Mouse (Mus musculus) forebrain, embryonic 13.5 days (tissue): Measurements from ENCODE around the gene Col5a2. TPM values are rescaled to one million over a fixed set of nuclear protein-coding genes. Genes with fewer than 3 reads are reported as not detected.
"Not testable (repeated sequence)": the region's sequence is repeated elsewhere in the genome, so short reads cannot be mapped to it uniquely, and the experiment has no call there.

ENCODE experiments used
- ATAC-seq: fragments of 200-750 bp; cut with Nextera tagmentation; 2 replicates; pipeline ENCODE4 v1.8.0; 2017
- H3K27ac ChIP-seq: fragments of 300-500 bp; sonication (generic); 2 replicates; pipeline ENCODE4 v1.5.1; 2015; ENCODE audit warnings: inconsistent platforms, mild to moderate bottlenecking, moderate library complexity
- H3K27me3 ChIP-seq: fragments of 300-500 bp; sonication (generic); 2 replicates; pipeline ENCODE4 v1.6.1; 2015; ENCODE audit warnings: mild to moderate bottlenecking, inconsistent platforms
- H3K36me3 ChIP-seq: fragments of 300-500 bp; sonication (generic); 2 replicates; pipeline ENCODE4 v1.6.1; 2015; ENCODE audit warnings: mild to moderate bottlenecking, inconsistent platforms; ENCODE audit not compliant: poor library complexity, severe bottlenecking
- H3K4me1 ChIP-seq: fragments of 300-500 bp; sonication (generic); 2 replicates; pipeline ENCODE4 v1.6.1; 2015; ENCODE audit warnings: inconsistent platforms
- H3K4me2 ChIP-seq: fragments of 300-500 bp; sonication (generic); 2 replicates; pipeline ENCODE4 v1.6.1; 2015; ENCODE audit warnings: inconsistent platforms, mild to moderate bottlenecking, moderate library complexity
- H3K4me3 ChIP-seq: fragments of 300-500 bp; sonication (generic); 2 replicates; pipeline ENCODE4 v1.5.1; 2015; ENCODE audit warnings: mild to moderate bottlenecking, inconsistent platforms
- H3K9ac ChIP-seq: fragments of 300-500 bp; sonication (generic); 2 replicates; pipeline ENCODE4 v1.6.1; 2015; ENCODE audit warnings: mild to moderate bottlenecking, inconsistent platforms
- H3K9me3 ChIP-seq: fragments of 300-500 bp; sonication (generic); replicated peaks from 2 replicates; pipeline ENCODE4 v1.6.1; 2016; ENCODE audit warnings: inconsistent platforms
- WGBS: fragments of 180-500 bp; shearing (Covaris S2); methylation state at CpG from one replicate; pipeline ENCODE4 v1.1.7; 2015; 5-methylcytosine and 5-hydroxymethylcytosine counted together
- polyA plus RNA-seq: library from polyadenylated mRNA; unstranded; fragments of >200 nt; fragmentation: Nextera tagmentation; extraction: Ambion mirVana; gene quantifications from 2 replicates; pipeline ENCODE4 v1.2.1, GENCODE M21; 2015

Col5a2 gene
- polyA plus RNA-seq, 1 experiment from 2014 or later = 11.8 TPM

DNA sequence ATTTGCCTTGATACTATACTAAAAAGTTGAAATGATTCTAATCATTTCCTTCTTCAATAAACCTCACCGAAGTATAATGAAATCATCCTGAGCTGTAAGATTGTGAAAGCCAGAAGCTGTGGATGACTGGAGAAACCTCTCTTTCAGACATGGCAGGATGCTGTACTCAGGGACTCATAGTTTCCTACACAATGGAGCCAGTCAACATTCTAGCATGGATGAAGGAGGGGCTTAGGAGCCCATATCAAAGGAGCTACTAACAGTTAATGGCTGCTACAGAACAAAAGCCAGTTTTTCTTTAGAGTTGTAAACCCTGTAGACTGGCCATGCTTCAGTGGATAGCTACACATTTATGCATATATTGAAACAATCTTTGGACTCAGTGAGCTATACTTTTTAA lies 12.6 kb downstream of the Col5a2 start:
- no peak for ATAC-seq
- Histone ChIP-seq H3K36me3 (no peaks in the 10 kb centered on the region), H3K4me1 (peaks cover 3% of the 10 kb centered on the region; the same call in 1 of the 2 replicates), H3K4me2 (no peak overlapping the region), H3K27ac (no peak overlapping the region), H3K4me3 (no peak overlapping the region), H3K27me3 (no peaks in the 10 kb centered on the region), H3K9ac (no peak overlapping the region), H3K9me3 (no peaks in the 10 kb centered on the region)
- 72% methylated on average over 1 of the region's 1 CpGs for WGBS

DNA sequence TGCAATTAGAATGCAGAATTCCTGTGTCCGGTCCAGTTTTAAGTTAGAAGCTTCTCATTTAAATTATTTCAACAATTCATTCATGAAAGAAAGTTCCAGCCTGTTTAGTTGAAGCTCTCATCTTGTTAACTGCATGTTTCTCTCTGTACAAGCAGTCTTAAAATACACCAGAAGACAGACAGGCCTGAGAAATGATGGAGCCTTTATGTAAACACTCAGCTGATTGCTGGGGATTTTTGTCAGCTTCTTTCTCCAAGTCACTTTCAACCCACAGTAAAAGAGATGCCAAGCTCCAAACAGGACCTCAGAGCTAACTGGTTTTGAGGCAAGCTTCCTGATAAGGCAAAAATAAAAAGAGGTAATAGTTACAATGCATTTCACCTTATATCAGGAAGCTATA lies 14.8 kb downstream of the Col5a2 start:
- WGBS = 90% methylated on average over 1 of the region's 1 CpGs
- Histone ChIP-seq H3K27me3 (no peaks in the 10 kb centered on the region), H3K4me3 (no peak overlapping the region), H3K27ac (no peak overlapping the region), H3K4me2 (no peak overlapping the region), H3K36me3 (no peaks in the 10 kb centered on the region), H3K9ac (no peak overlapping the region), H3K4me1 (peaks cover 3% of the 10 kb centered on the region; the same call in 1 of the 2 replicates), H3K9me3 (no peaks in the 10 kb centered on the region)
- no peak for ATAC-seq

DNA sequence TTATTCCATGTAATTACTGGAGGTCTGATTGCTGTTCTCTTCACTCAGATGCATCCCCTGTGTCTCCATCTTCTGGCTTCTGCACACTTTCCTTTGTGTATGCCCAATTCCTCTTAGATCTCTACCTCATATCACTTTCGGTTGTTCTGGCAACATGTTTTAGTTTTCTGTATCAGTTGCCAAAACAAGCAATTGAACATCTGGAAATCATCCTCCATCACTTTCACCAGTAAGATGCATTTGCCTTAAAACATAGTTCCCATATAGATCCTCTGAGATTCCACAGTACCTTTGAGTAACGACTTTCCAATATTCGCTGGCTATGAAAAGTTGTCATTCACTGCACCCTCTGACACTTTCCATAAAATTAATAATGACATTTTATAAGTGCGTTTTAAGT lies 20.1 kb downstream of the Col5a2 start:
- Histone ChIP-seq H3K4me3 (no peak overlapping the region), H3K4me2 (no peak overlapping the region), H3K36me3 (no peaks in the 10 kb centered on the region), H3K27ac (no peak overlapping the region), H3K9me3 (no peaks in the 10 kb centered on the region), H3K9ac (no peak overlapping the region), H3K4me1 (no peaks in the 10 kb centered on the region), H3K27me3 (no peaks in the 10 kb centered on the region)
- 89% methylated on average over 4 of the region's 4 CpGs for WGBS
- ATAC-seq = no peak

DNA sequence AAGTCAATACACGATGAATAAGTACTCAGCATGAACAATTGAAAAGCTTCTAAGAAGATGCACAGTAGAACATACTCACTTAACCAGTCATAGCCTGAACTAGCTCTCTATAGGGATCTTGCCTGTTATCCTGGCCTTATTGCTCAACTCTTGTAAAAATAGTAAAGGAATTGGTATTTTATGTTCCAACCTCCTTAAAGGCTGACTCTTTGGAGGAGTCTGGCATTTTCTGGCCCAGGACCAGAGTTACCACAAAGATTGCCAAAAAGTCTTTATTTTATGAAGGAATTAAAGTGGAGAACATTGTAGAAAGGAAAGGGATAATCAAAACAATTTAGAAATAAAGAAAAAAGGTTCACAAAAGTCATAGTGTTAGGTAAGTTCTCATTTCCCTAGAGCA lies 21.2 kb downstream of the Col5a2 start:
- H3K9me3 ChIP-seq = no peaks in the 10 kb centered on the region
- H3K27me3 ChIP-seq = no peaks in the 10 kb centered on the region
- no peaks in the 10 kb centered on the region for H3K36me3 ChIP-seq
- no peak for ATAC-seq
- no peak overlapping the region for H3K4me2 ChIP-seq
- no peak overlapping the region for H3K27ac ChIP-seq
- H3K9ac ChIP-seq = no peak overlapping the region
- H3K4me3 ChIP-seq = no peak overlapping the region
- no peaks in the 10 kb centered on the region for H3K4me1 ChIP-seq
- 88% methylated on average over 1 of the region's 1 CpGs for WGBS

DNA sequence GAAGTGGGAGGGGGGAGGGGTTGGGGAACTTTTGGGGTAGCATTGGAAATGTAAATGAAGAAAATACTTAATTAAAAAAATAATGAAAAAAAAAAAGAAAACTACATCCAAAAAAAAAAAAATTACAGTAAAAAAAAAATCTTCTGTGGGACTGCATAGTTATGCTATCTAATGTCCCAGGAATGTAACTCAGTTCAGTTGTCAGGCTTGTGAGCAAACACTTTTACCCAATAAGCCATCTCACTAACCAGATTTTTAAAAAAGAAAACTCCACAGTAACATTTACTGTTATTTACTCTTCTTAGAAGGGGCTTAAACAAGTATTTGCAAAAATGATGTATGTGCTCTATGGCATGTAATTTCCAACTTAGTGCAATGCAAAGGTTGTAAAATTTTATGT lies 24.0 kb downstream of the Col5a2 start:
- H3K4me2 ChIP-seq = no peak overlapping the region
- H3K4me3 ChIP-seq = no peak overlapping the region
- ATAC-seq = no peak
- H3K36me3 ChIP-seq = no peaks in the 10 kb centered on the region
- no peaks in the 10 kb centered on the region for H3K9me3 ChIP-seq
- H3K9ac ChIP-seq = no peak overlapping the region
- H3K27me3 ChIP-seq = no peaks in the 10 kb centered on the region
- no peak overlapping the region for H3K27ac ChIP-seq
- no peaks in the 10 kb centered on the region for H3K4me1 ChIP-seq

DNA sequence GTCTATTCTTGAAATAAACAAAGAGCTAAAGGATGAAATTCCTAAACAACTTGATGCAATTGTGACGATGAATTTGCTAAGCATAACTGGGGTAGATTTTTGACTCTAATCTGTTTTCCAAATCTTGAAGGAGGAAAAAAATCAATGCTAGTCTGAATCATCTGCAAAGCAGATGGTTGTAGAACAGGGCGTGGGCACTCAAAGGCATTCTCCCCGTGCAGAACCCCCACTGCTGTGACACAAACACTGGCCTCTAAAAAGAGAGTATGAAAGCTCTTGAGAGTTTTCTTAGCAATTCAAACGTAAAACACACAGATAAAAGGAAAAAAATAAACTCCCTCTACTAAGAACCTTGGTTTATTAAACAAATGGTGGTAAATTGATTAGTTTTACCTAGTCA lies 30.3 kb downstream of the Col5a2 start:
- H3K4me1 ChIP-seq = no peaks in the 10 kb centered on the region
- H3K27ac ChIP-seq = no peak overlapping the region
- no peak overlapping the region for H3K4me2 ChIP-seq
- H3K36me3 ChIP-seq = no peaks in the 10 kb centered on the region
- no peak for ATAC-seq
- H3K27me3 ChIP-seq = no peaks in the 10 kb centered on the region
- H3K9ac ChIP-seq = no peak overlapping the region
- H3K4me3 ChIP-seq = no peak overlapping the region
- 50% methylated on average over 4 of the region's 4 CpGs for WGBS
- H3K9me3 ChIP-seq = no peaks in the 10 kb centered on the region

DNA sequence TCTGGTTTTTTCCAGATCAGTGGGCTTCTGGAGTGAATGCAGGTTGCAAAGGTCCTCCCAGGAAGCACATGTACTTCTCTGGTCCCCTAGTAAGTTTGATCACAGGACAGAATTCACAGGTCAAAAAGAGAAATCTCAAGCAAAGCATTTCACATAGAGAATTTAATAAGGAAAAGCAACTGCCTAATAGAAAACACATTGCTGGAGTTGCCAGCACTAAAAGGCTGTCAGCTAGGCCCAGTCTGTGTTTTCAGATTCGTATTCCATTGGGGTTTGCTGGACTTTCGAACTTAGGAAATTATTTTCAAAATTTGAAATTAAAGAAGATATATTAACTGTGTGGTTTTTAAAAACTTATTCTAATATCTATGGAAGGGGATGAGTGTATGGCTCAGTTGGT lies 42.3 kb downstream of the Col5a2 start:
- no peaks in the 10 kb centered on the region for H3K27me3 ChIP-seq
- no peak for ATAC-seq
- H3K27ac ChIP-seq = no peak overlapping the region
- 92% methylated on average over 2 of the region's 2 CpGs for WGBS
- no peaks in the 10 kb centered on the region for H3K36me3 ChIP-seq
- no peaks in the 10 kb centered on the region for H3K4me1 ChIP-seq
- H3K9me3 ChIP-seq = no peaks in the 10 kb centered on the region
- no peak overlapping the region for H3K9ac ChIP-seq
- no peak overlapping the region for H3K4me2 ChIP-seq
- H3K4me3 ChIP-seq = no peak overlapping the region

DNA sequence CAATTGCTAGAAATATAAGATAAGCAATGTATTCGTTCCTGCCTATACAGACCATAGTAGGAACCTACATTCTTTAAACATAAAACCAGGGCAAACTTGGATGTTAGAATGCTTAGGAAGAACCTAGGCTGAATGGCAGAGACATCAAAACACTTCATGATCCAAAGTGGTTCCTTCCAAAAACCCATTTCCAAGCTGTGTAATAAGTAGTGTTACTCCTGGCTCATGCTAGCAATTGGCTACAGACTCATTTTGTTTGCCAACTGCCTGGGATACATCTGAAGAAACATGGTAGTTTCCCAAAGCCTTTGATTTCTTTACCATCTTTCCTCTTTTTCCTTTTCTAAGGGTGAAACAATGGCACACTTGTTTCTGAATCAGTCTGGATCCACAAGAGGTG lies 47.3 kb downstream of the Col5a2 start:
- Histone ChIP-seq H3K4me1 (no peaks in the 10 kb centered on the region), H3K4me3 (no peak overlapping the region), H3K27ac (no peak overlapping the region), H3K9me3 (no peaks in the 10 kb centered on the region), H3K9ac (no peak overlapping the region), H3K36me3 (no peaks in the 10 kb centered on the region), H3K4me2 (no peak overlapping the region), H3K27me3 (no peaks in the 10 kb centered on the region)
- no peak for ATAC-seq
- WGBS = 94% methylated on average over 1 of the region's 1 CpGs

DNA sequence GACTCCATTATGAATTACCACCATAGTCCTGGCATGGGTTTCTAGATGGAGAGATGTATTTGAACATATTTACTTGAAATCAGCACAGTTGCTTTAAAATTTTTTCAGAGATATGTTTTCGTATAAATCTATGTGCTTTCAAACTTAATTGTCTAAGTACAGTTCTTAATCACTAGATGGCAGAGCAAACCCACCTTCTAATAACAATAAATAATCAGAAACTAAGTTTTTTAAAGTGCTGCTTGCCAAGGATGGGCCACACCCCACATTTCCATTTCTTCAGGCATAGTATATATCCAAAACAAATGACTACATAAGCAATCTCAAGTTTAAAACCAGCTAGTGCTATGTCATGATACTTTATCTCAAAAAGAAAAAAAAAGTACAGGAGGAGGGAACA lies 54.2 kb downstream of the Col5a2 start:
- Histone ChIP-seq H3K4me1 (no peaks in the 10 kb centered on the region), H3K9ac (no peak overlapping the region), H3K9me3 (no peaks in the 10 kb centered on the region), H3K4me3 (no peak overlapping the region), H3K4me2 (no peak overlapping the region), H3K27me3 (no peaks in the 10 kb centered on the region), H3K27ac (no peak overlapping the region), H3K36me3 (no peaks in the 10 kb centered on the region)
- no peak for ATAC-seq
- 93% methylated on average over 1 of the region's 1 CpGs for whole genome bisulfite sequencing

DNA sequence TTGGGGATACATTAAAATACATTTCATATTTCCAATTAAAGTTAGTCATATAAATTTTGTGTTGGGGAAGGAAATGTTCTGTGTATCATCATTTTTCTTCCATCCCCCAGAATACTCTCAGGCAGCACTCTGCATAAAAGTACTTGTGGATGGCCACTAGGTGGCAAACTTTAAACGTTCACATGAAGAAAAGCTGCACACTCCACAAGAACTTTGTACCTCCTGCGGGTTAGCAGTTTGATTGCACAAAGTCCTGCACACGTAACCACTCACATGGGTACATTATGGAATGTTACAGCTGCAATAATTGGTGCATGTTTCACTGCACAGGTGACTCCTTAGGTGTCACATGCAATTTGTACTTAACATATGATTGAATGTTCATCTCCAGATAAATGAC lies 71.2 kb downstream of the Col5a2 start:
- no peak overlapping the region for H3K9ac ChIP-seq
- H3K9me3 ChIP-seq = no peaks in the 10 kb centered on the region
- WGBS = 23% methylated on average over 3 of the region's 3 CpGs

DNA sequence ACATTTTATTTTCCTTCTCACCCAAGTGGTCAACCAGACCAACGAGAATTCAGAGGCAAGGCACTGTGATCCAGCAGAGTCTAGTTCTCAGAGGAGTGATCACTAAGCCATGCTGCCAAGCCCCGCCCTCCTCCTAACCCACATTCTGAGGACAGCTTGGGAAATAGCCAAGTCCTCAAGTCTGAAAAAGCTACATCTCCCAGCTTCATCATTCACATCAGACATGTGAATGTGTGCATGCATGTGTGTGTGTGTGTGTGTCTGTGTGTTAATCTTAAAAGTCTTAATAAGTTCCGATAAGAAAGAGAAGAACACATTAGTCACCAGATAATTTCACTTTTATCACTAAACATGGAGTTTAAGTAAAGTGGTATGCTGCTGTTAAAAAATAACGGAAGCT lies 72.6 kb downstream of the Col5a2 start:
- no peaks in the 10 kb centered on the region for H3K9me3 ChIP-seq
- H3K27me3 ChIP-seq = no peaks in the 10 kb centered on the region
- H3K9ac ChIP-seq = no peak overlapping the region
- H3K27ac ChIP-seq = no peak overlapping the region
- WGBS = 84% methylated on average over 4 of the region's 4 CpGs
- H3K36me3 ChIP-seq = no peaks in the 10 kb centered on the region
- H3K4me3 ChIP-seq = no peak overlapping the region
- H3K4me2 ChIP-seq = no peak overlapping the region
- no peaks in the 10 kb centered on the region for H3K4me1 ChIP-seq
- no peak for ATAC-seq

More for the DNA sequence above, 71.2 kb downstream of the Col5a2 start:
- peak; percentile 91 for ATAC-seq
- H3K4me1 ChIP-seq = no peaks in the 10 kb centered on the region
- no peak overlapping the region for H3K27ac ChIP-seq
- H3K36me3 ChIP-seq = no peaks in the 10 kb centered on the region
- H3K27me3 ChIP-seq = no peaks in the 10 kb centered on the region
- no peak overlapping the region for H3K4me3 ChIP-seq
- H3K4me2 ChIP-seq = no peak overlapping the region

DNA sequence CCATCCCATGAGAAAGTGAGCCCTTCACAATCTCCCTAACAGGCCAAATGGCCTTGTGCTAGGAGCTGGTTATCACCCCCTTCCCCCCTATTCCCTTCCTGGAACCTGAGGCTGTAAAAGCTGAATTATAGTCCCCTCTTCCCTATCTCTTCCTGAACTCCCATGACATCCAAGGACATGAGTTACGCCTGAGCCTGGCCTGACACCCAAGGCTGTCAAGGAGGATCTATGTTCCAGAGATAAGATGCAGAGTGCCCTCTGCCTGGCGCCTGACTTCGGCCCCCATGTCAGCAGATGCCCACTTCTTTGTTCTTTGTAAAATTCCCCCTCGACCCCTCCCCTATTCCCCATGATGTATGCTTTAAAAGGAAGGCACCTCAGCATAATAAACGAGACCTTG lies 73.9 kb downstream of the Col5a2 start:
- not testable (repeated sequence) for ATAC-seq, H3K4me2 ChIP-seq, H3K27me3 ChIP-seq, H3K36me3 ChIP-seq, H3K4me3 ChIP-seq, H3K9ac ChIP-seq, H3K27ac ChIP-seq, H3K4me1 ChIP-seq, H3K9me3 ChIP-seq
- WGBS = 90% methylated on average over 5 of the region's 5 CpGs

DNA sequence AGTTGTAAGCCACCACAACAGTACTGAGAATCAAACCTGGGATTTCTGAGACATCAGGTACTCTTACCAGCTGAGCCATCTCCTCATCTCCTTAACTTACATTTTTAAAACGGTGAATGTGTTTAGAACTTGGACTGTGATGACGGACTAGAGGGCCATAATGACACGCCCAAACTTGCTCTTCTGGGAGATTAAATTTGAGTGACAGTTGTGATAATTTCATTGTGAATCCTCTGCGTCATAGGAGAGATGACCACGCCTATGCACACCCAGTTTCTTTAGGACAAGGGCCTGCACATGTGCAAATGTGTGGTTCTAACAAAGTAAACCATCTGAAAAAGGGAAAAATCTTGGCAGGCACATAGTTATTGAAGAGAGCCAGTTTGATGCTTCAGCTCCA lies 79.2 kb downstream of the Col5a2 start:
- 90% methylated on average over 5 of the region's 5 CpGs for WGBS
- no peaks in the 10 kb centered on the region for H3K4me1 ChIP-seq
- H3K4me2 ChIP-seq = no peak overlapping the region
- H3K36me3 ChIP-seq = no peaks in the 10 kb centered on the region
- no peak for ATAC-seq
- H3K27me3 ChIP-seq = no peaks in the 10 kb centered on the region
- H3K4me3 ChIP-seq = no peak overlapping the region
- no peak overlapping the region for H3K27ac ChIP-seq
- H3K9me3 ChIP-seq = no peaks in the 10 kb centered on the region
- no peak overlapping the region for H3K9ac ChIP-seq

DNA sequence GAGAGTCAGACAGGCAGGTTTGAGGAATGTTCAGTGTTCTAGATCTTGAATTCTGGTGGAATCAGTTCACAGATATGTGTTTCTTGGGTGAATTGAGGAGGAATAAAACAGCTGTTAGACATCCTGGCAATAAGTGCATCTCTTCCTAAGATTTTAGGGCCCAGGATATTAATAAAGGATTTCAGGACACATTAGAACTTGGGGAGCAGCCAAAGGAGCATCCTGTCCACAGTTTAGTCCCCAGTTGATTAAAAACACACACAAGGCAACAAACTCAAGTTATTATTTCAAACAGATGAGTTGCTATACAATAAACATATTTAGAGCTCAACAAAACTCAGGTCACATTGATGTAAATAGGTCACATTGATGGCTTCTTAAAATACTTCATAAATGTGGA lies 82.5 kb downstream of the Col5a2 start:
- H3K36me3 ChIP-seq = no peaks in the 10 kb centered on the region
- H3K27ac ChIP-seq = no peak overlapping the region
- H3K27me3 ChIP-seq = no peaks in the 10 kb centered on the region
- H3K4me3 ChIP-seq = no peak overlapping the region
- H3K9ac ChIP-seq = no peak overlapping the region
- no peak for ATAC-seq
- H3K4me2 ChIP-seq = no peak overlapping the region
- no peaks in the 10 kb centered on the region for H3K4me1 ChIP-seq
- H3K9me3 ChIP-seq = no peaks in the 10 kb centered on the region
